Mouse (Mus musculus): ENCODE measurements around the gene 4933424G06Rik. TPM values are rescaled to one million over a fixed set of nuclear protein-coding genes. Genes with fewer than 3 reads are reported as not detected.

The 4933424G06Rik gene
- total and polyA plus RNA-seq, 3 experiments: not detected

DNA sequence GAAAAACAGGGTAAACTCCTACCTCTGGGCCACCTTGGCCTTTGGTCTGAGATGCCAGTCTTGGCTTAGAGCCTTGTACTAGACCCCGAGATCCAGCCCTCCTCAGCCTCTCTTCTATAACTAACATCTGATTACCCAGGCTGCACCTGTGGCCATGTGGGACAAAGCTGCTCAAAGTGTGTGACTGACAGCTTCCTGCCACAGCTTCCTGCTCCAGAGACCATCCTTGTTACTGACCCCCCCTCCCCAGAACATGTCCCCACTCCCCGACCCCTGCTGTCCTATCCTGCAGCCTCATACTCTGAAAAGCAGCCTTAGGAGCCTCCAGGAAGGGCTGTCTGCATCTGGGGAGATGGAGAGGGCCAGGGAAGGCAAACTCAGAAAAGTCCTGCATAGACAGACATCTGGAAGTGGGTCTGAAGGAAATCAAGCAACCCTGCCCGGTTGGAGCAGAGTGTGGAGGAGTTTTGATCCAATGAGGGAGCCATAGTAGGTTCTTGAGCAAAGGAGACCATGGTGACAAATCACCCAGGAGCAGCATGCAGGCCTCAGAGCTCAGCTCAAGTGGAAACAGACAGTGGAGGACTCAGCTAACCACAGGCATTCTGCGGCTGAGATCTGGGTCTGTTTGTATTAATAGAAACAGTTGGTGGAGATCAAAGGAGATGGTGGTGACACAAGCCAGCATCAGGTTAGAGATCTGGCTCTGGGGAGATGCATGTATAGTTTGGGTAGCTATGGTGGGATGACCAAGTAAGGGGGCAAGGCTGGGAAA is 56.7 kb downstream of the 4933424G06Rik start:
- no peak for DNase-seq (ENCODE audit: low read depth, low spot score)
- no peak overlapping the region for H3K4me3 ChIP-seq (ENCODE audit: control insufficient read depth in 1 of 2, insufficient read depth in 1 of 2, low read depth in 2 of 2, low read length in 2 of 2)

DNA sequence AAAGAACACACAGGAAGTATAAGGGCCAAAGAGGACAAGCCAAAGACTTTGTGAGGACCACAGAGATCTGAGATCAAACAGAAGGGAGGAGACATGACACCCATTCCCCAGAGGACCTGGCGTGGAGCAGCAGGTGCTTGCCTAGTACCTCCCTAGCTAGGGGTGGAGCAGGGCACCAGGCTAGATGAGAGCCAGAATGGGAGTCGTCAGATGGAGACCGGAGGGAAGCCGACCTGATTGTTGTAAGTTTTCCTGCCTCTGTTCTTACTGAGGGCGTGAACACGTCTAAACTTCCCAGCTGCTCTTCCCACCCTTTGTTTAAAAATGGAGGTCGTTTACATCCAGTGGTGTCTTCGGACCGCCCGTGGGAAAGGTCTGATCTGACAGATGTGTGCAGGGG is 57.4 kb downstream of the 4933424G06Rik start:
- no peaks in the 10 kb centered on the region; a peak in 1 of 4 replicates for H3K27me3 ChIP-seq (ENCODE audit: control insufficient read depth in 1 of 2, insufficient read depth in 2 of 2, low read length in 2 of 2)
- no peak overlapping the region for H3K4me3 ChIP-seq (ENCODE audit: control insufficient read depth in 1 of 2, insufficient read depth in 1 of 2, low read depth in 2 of 2, low read length in 2 of 2)
- no peak overlapping the region for H3K9ac ChIP-seq (ENCODE audit: control insufficient read depth, low read depth, low read length, poor library complexity, severe bottlenecking)
- H3K36me3 ChIP-seq (ENCODE audit: control insufficient read depth in 1 of 2, insufficient read depth in 2 of 2, low read length in 2 of 2): no peaks in the 10 kb centered on the region
- H3K27ac ChIP-seq (ENCODE audit: control insufficient read depth, low read depth, low read length): no peak overlapping the region
- H3K4me1 ChIP-seq (ENCODE audit: control insufficient read depth in 1 of 2, insufficient read depth in 2 of 2, low read length in 2 of 2): no peaks in the 10 kb centered on the region
- H3K79me2 ChIP-seq (ENCODE audit: control insufficient read depth, insufficient read depth, low read length, poor library complexity): no peaks in the 10 kb centered on the region
- no peak for TF ChIP-seq SMC3 (IDR thresholded peaks at IDR 0.05; ENCODE audit: low read depth, low read length)
- no peak for TF ChIP-seq POLR2AphosphoS5 (IDR thresholded peaks at IDR 0.05; ENCODE audit: borderline replicate concordance, low read depth, low read length)
- no peak for TF ChIP-seq SIN3A (IDR thresholded peaks at IDR 0.05; ENCODE audit: low read length)
- TF ChIP-seq MAZ (IDR thresholded peaks at IDR 0.05; ENCODE audit: low read depth, low read length): no peak
- TF ChIP-seq USF1 (IDR thresholded peaks at IDR 0.05; ENCODE audit: low read depth, low read length): no peak
- TF ChIP-seq E2F4 (IDR thresholded peaks at IDR 0.05; ENCODE audit: borderline replicate concordance, low read depth, low read length): no peak
- no peak for TF ChIP-seq TAL1 (IDR thresholded peaks at IDR 0.05; ENCODE audit: low read length)
- no peak for TF ChIP-seq RCOR1 (IDR thresholded peaks at IDR 0.05; ENCODE audit: low read depth, low read length)
- TF ChIP-seq BHLHE40 (IDR thresholded peaks at IDR 0.05; ENCODE audit: borderline replicate concordance, low read depth, low read length): no peak
- no peak for TF ChIP-seq NELFE (IDR thresholded peaks at IDR 0.05; ENCODE audit: low read depth, low read length)
- TF ChIP-seq EP300 (IDR thresholded peaks at IDR 0.05; ENCODE audit: low read depth in 1 of 2, low read length in 2 of 2): no peak
- no peak for TF ChIP-seq USF2 (IDR thresholded peaks at IDR 0.05; ENCODE audit: borderline replicate concordance in 1 of 2, insufficient read depth in 1 of 2, low read depth in 1 of 2, low read length in 2 of 2)
- no peak for TF ChIP-seq NRF1 (IDR thresholded peaks at IDR 0.05; ENCODE audit: insufficient read depth, low read depth, low read length, poor library complexity, severe bottlenecking)
- TF ChIP-seq ETS1 (IDR thresholded peaks at IDR 0.05; ENCODE audit: low read depth, low read length): no peak
- no peak for TF ChIP-seq MYB (IDR thresholded peaks at IDR 0.05; ENCODE audit: low read depth, low read length)
- no peak for TF ChIP-seq ZMIZ1 (IDR thresholded peaks at IDR 0.05; ENCODE audit: low read depth, low read length)
- TF ChIP-seq MEF2A (IDR thresholded peaks at IDR 0.05; ENCODE audit: extremely low read depth, insufficient replicate concordance, low read depth, low read length, poor library complexity, severe bottlenecking): no peak
- no peak for DNase-seq (ENCODE audit: low read depth, low spot score)
- H3K9me3 ChIP-seq (replicated peaks; ENCODE audit: insufficient read depth, low read length): no peaks in the 10 kb centered on the region

More for the DNA sequence above, 56.7 kb downstream of the 4933424G06Rik start:
- Histone ChIP-seq H3K27me3 (ENCODE audit: control insufficient read depth in 1 of 2, insufficient read depth in 2 of 2, low read length in 2 of 2) (no peaks in the 10 kb centered on the region; a peak in 1 of 4 replicates), H3K4me1 (ENCODE audit: control insufficient read depth in 1 of 2, insufficient read depth in 2 of 2, low read length in 2 of 2) (no peaks in the 10 kb centered on the region), H3K9ac (ENCODE audit: control insufficient read depth, low read depth, low read length, poor library complexity, severe bottlenecking) (no peak overlapping the region), H3K79me2 (ENCODE audit: control insufficient read depth, insufficient read depth, low read length, poor library complexity) (no peaks in the 10 kb centered on the region), H3K36me3 (ENCODE audit: control insufficient read depth in 1 of 2, insufficient read depth in 2 of 2, low read length in 2 of 2) (no peaks in the 10 kb centered on the region), H3K27ac (ENCODE audit: control insufficient read depth, low read depth, low read length) (no peak overlapping the region), H3K9me3 (replicated peaks; ENCODE audit: insufficient read depth, low read length) (no peaks in the 10 kb centered on the region)
- no peak for TF ChIP-seq TCF12 (IDR thresholded peaks at IDR 0.05; ENCODE audit: low read depth, low read length)
- no peak for TF ChIP-seq MYC (IDR thresholded peaks at IDR 0.05; ENCODE audit: low read depth, low read length)
- no peak for TF ChIP-seq RAD21 (IDR thresholded peaks at IDR 0.05; ENCODE audit: low read depth, low read length)
